Mouse (Mus musculus) CH12.LX (cell line): ENCODE measurements at regions not wholly inside any gene's neighbourhood (a gene's known extent, or its start where the extent isn't known, plus 50 kb on each side); places are given as distances from the start of the nearest gene placed in this dataset.

ENCODE experiments used
- CTCF ChIP-seq, 2 experiments: IDR thresholded peaks in 1 of 2; conservative IDR thresholded peaks in 1 of 2; 2 replicates each; pipeline ENCODE4 v1.5.1; 2011 to 2012; ENCODE audit warnings: low read depth in 2 of 2, low read length in 2 of 2, improper control_type of control experiment in 1 of 2, inconsistent platforms in 1 of 2, mild to moderate bottlenecking in 1 of 2, moderate library complexity in 1 of 2
- HCFC1 ChIP-seq: IDR thresholded peaks from 2 replicates; pipeline ENCODE4 v1.6.1; 2012; ENCODE audit warnings: low read depth, mild to moderate bottlenecking, inconsistent platforms, low read length, improper control_type of control experiment
- NELFE ChIP-seq: IDR thresholded peaks from 2 replicates; pipeline ENCODE4 v1.6.1; 2011; ENCODE audit warnings: low read depth, low read length, improper control_type of control experiment
- RAD21 ChIP-seq: IDR thresholded peaks from 2 replicates; pipeline ENCODE4 v1.6.1; 2011; ENCODE audit warnings: low read depth, mild to moderate bottlenecking, low read length, improper control_type of control experiment, moderate library complexity
- RCOR1 ChIP-seq: conservative IDR thresholded peaks from 2 replicates; pipeline ENCODE4 v1.6.1; 2012; ENCODE audit warnings: low read depth, mild to moderate bottlenecking, inconsistent platforms, low read length, improper control_type of control experiment
- TBP ChIP-seq: conservative IDR thresholded peaks from 2 replicates; pipeline ENCODE4 v1.6.1; 2011; ENCODE audit warnings: low read depth, low read length, improper control_type of control experiment
- USF1 ChIP-seq: IDR thresholded peaks from 2 replicates; pipeline ENCODE4 v1.6.1; 2014; ENCODE audit warnings: low read depth, mild to moderate bottlenecking, inconsistent platforms, low read length, improper control_type of control experiment
- ZC3H11A ChIP-seq: IDR thresholded peaks from 2 replicates; pipeline ENCODE4 v1.6.1; 2012; ENCODE audit warnings: low read depth, mild to moderate bottlenecking, inconsistent platforms, low read length, improper control_type of control experiment
- ZNF384 ChIP-seq: IDR thresholded peaks from 2 replicates; pipeline ENCODE4 v1.6.1; 2012; ENCODE audit warnings: low read depth, low read length, improper control_type of control experiment, inconsistent platforms

- TF ChIP-seq TBP = no peak
- TF ChIP-seq CTCF (conservative IDR thresholded peaks at IDR 0.05 in 1 of 2, IDR thresholded peaks at IDR 0.05 in 1 of 2; ENCODE audit: low read depth in 2 of 2, low read length in 2 of 2) = no peak
- TF ChIP-seq RAD21 = no peak
- TF ChIP-seq RCOR1 = no peak
- no peak for TF ChIP-seq ZC3H11A
- TF ChIP-seq USF1 = no peak
- no peak for TF ChIP-seq NELFE
- no peak for TF ChIP-seq ZNF384
- no peak for TF ChIP-seq HCFC1
These were observed 437.2 kb upstream of the Klhl1 start for GRCm38 (mm10) chr14:96956115-96956514.
